Mouse (Mus musculus) midbrain, embryonic 11.5 days (tissue): ENCODE results near the gene Enox1. TPM values are rescaled to one million over a fixed set of nuclear protein-coding genes. Genes with fewer than 3 reads are reported as not detected.

ENCODE experiments used
- ATAC-seq: fragments of 200-750 bp; cut with Nextera tagmentation; 2 replicates; pipeline ENCODE4 v1.8.0; 2017; ENCODE audit warnings: moderate TSS enrichment, moderate library complexity; ENCODE audit not compliant: low FRiP score
- DNase-seq: peaks from one replicate; pipeline ENCODE4 v3.0.0; 2015; ENCODE audit warnings: low spot score; ENCODE audit errors: missing footprints
- H3K27ac ChIP-seq: fragments of 300-500 bp; sonication (generic); 2 replicates; pipeline ENCODE4 v1.5.1; 2014; ENCODE audit warnings: low read depth, low read length
- H3K27me3 ChIP-seq: fragments of 300-500 bp; sonication (generic); 2 replicates; pipeline ENCODE4 v1.6.1; 2014; ENCODE audit warnings: mild to moderate bottlenecking, low read length, moderate library complexity, mixed read lengths; ENCODE audit not compliant: control insufficient read depth, insufficient read depth
- H3K36me3 ChIP-seq: fragments of 300-500 bp; sonication (generic); 2 replicates; pipeline ENCODE4 v1.6.1; 2014; ENCODE audit warnings: mild to moderate bottlenecking, low read length, moderate library complexity, mixed read lengths; ENCODE audit not compliant: control insufficient read depth, insufficient read depth
- H3K4me1 ChIP-seq: fragments of 300-500 bp; sonication (generic); 2 replicates; pipeline ENCODE4 v1.6.1; 2014; ENCODE audit warnings: low read length; ENCODE audit not compliant: control insufficient read depth, insufficient read depth
- H3K4me2 ChIP-seq: fragments of 300-500 bp; sonication (generic); 2 replicates; pipeline ENCODE4 v1.6.1; 2014; ENCODE audit warnings: mild to moderate bottlenecking, moderate library complexity
- H3K4me3 ChIP-seq: fragments of 300-500 bp; sonication (generic); 2 replicates; pipeline ENCODE4 v1.5.1; 2014; ENCODE audit warnings: low read depth, low read length
- H3K9ac ChIP-seq: fragments of 300-500 bp; sonication (generic); 2 replicates; pipeline ENCODE4 v1.6.1; 2014; ENCODE audit warnings: low read length
- H3K9me3 ChIP-seq: fragments of 300-500 bp; sonication (generic); 2 replicates; pipeline ENCODE4 v1.6.1; 2016; ENCODE audit warnings: low read length; ENCODE audit not compliant: control insufficient read depth
- WGBS: fragments of 180-500 bp; shearing (Covaris S2); extraction: QIAGEN DNeasy Blood & Tissue Kit; methylation state at CpG from one replicate; pipeline ENCODE4 v1.1.7; 2014; 5-methylcytosine and 5-hydroxymethylcytosine counted together
- polyA plus RNA-seq: library from polyadenylated mRNA; unstranded; fragments of >200 nt; fragmentation: Nextera tagmentation; extraction: Ambion mirVana; gene quantifications from 2 replicates; pipeline ENCODE4 v1.2.1, GENCODE M21; 2014

Gene Enox1
- polyA plus RNA-seq, 1 experiment from 2014 or later, result 12.8 TPM

GRCm38 (mm10) chr14:77739376-77739775, 582.8 kb downstream of the Enox1 start:
- DNase-seq (no peak), ATAC-seq (no peak)
- no peak overlapping the region for H3K4me3 ChIP-seq

GRCm38 (mm10) chr14:77744638-77745240, 588.2 kb downstream of the Enox1 start:
- Histone ChIP-seq H3K9ac (no peak overlapping the region), H3K36me3 (no peaks in the 10 kb centered on the region), H3K4me1 (no peaks in the 10 kb centered on the region), H3K27ac (no peak overlapping the region), H3K27me3 (no peaks in the 10 kb centered on the region), H3K4me3 (no peak overlapping the region), H3K4me2 (no peak overlapping the region), H3K9me3 (no peaks in the 10 kb centered on the region)
- DNase-seq (no peak), ATAC-seq (no peak)
- WGBS, result 90% methylated on average over 5 of the region's 5 CpGs

More at GRCm38 (mm10) chr14:77739376-77739775, 582.8 kb downstream of the Enox1 start:
- Histone ChIP-seq H3K9me3 (no peaks in the 10 kb centered on the region), H3K9ac (no peak overlapping the region), H3K27me3 (no peaks in the 10 kb centered on the region), H3K36me3 (no peaks in the 10 kb centered on the region), H3K27ac (no peak overlapping the region), H3K4me1 (no peaks in the 10 kb centered on the region), H3K4me2 (no peak overlapping the region)

DNA sequence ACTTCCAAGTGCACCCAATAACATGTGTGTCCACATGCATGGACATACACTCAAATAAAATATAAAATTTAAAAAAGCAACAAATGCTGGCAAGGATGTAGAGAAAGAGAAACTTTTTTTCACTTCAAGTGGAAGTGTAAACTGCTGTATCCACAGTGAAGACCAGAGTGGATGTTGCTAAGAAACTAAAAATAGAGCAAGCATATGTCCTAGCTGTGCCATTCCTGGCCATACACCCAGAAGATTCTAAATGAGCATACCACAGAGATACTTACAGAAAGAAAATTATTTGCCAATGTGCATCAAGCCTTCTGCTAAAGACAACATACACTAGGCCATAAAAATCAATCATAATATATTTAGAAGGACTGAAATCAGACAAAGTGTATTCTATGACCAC, 592.4 kb downstream of the Enox1 start:
- no peaks in the 10 kb centered on the region for H3K36me3 ChIP-seq
- no peak for ATAC-seq
- H3K4me1 ChIP-seq, result no peaks in the 10 kb centered on the region
- H3K4me3 ChIP-seq, result no peak overlapping the region
- no peaks in the 10 kb centered on the region for H3K9me3 ChIP-seq
- H3K4me2 ChIP-seq, result no peak overlapping the region
- H3K27ac ChIP-seq, result no peak overlapping the region
- H3K9ac ChIP-seq, result no peak overlapping the region
- no peaks in the 10 kb centered on the region for H3K27me3 ChIP-seq
- no peak for DNase-seq

Other genes with a start within 250 kb of the Enox1 start
- gene Ccdc122, start 120.0 kb upstream of the Enox1 start, polyA plus RNA-seq, result 1.1 and 2.4 TPM in 2 replicates
- gene Lacc1, start 119.9 kb upstream of the Enox1 start, polyA plus RNA-seq, result 2.9 and 3.3 TPM in 2 replicates